Mouse (Mus musculus): ENCODE measurements around the gene S1pr5.

GRCm38 (mm10) chr9:21264272-21264999 lies 16.2 kb upstream of the S1pr5 start:
- no peak for TF ChIP-seq CTCF (IDR thresholded peaks at IDR 0.05; ENCODE audit: low read depth)
- TF ChIP-seq EP300 (IDR thresholded peaks at IDR 0.05; ENCODE audit: low read depth): peak; percentile 76
